Mouse (Mus musculus) embryonic fibroblast, embryonic 13.5 days (primary cell): ENCODE measurements around the gene Akr1d1. TPM values are rescaled to one million over a fixed set of nuclear protein-coding genes. Genes with fewer than 3 reads are reported as not detected.

ENCODE experiments used
- H3K27ac ChIP-seq: 2 replicates; pipeline ENCODE4 v1.5.1; 2012; ENCODE audit warnings: low read length, control low read depth, inconsistent platforms; ENCODE audit not compliant: insufficient read depth
- H3K4me1 ChIP-seq: 2 replicates; pipeline ENCODE4 v1.6.1; 2011; ENCODE audit warnings: low read length; ENCODE audit not compliant: control insufficient read depth, insufficient read depth
- H3K4me3 ChIP-seq: 2 replicates; pipeline ENCODE4 v1.5.1; 2011; ENCODE audit warnings: mild to moderate bottlenecking, control low read depth, low read length; ENCODE audit not compliant: insufficient read depth
- CTCF ChIP-seq: IDR thresholded peaks from 2 replicates; pipeline ENCODE4 v1.5.1; 2011; ENCODE audit warnings: mild to moderate bottlenecking, control low read depth, low read length, moderate library complexity, borderline replicate concordance; ENCODE audit not compliant: insufficient read depth
- POLR2A ChIP-seq: IDR thresholded peaks from 2 replicates; pipeline ENCODE4 v1.6.1; 2011; ENCODE audit warnings: low read depth, mild to moderate bottlenecking, control low read depth, low read length, moderate library complexity
- polyA plus RNA-seq: library from polyadenylated mRNA; stranded (reverse); fragments of >200 nt; gene quantifications from 2 replicates; pipeline ENCODE4 v1.2.4, GENCODE M21; 2011; ENCODE audit warnings: low read depth; ENCODE audit not compliant: missing spikeins, insufficient read length

Akr1d1 gene
- polyA plus RNA-seq, 1 experiment: not detected

DNA sequence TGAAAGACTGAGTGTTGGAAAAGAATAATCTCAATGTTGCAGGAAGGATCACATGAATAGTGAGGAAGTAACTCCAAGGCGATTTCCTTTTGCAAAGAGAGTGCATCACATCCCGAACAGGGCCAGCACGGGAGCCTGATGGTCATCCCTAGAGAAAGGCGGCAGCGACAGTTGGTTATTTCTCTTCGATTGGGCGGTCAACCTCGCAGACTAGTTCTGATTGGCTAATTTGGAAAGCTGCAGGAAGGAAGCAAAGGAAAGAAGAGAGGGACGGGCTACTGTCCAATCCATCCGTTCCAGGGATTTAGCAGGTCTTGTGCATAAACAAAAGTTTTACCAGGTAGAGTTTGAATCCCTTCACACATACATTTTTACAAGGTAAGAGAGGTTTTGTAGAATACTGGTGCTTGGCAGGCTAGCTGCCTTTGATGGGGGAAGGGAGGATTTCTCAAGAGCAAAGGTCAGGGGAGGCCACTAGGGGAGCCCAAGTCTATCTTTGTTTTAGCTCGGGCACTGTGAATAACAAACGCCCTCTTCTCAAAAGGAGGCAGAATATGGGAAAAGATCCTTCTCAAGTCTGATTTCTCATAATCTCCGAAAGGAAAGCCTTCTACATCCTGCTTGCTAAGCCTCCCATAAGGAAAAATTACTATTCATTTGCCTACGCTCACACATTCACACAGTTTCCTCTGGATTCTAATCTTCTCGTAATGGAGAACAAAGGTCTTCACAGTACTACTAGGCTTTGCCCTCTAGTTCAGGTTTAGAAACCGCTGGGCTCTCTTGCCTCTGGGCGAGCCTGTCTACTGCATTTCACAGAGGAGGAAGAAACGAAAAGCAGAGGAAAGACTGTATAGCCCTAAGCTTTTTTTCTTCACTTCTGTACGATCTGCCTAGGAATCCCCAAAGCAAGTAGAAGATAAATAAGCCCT is 62.4 kb downstream of the Akr1d1 start:
- Histone ChIP-seq H3K4me1 (peaks cover 3% of the 10 kb centered on the region; the same call in 1 of the 2 replicates), H3K4me3 (no peak overlapping the region), H3K27ac (peak overlapping the region; percentile 16; the same call in 1 of the 2 replicates)
- TF ChIP-seq CTCF: no peak
- TF ChIP-seq POLR2A: no peak

DNA sequence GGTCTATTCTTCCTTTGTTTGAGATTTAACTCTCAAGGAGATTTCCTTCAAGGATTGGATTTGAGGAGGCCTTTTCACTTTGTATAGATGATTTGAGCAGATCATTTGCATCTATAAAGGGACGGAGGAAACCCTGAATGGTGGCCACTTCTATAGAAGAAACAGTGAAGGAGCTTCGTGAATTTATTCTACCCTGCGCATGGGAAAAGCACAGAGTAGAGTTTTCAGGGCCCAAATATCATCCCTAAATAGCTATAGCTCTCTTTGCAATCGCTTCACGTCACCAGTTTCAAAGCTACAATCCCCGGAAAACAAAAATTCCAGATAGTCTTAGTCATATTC is 63.0 kb downstream of the Akr1d1 start:
- peaks cover 3% of the 10 kb centered on the region; the same call in 1 of the 2 replicates for H3K4me1 ChIP-seq
- peak overlapping the region; percentile 16 for H3K27ac ChIP-seq
- TF ChIP-seq CTCF (no peak), POLR2A (no peak)
- no peak overlapping the region for H3K4me3 ChIP-seq

DNA sequence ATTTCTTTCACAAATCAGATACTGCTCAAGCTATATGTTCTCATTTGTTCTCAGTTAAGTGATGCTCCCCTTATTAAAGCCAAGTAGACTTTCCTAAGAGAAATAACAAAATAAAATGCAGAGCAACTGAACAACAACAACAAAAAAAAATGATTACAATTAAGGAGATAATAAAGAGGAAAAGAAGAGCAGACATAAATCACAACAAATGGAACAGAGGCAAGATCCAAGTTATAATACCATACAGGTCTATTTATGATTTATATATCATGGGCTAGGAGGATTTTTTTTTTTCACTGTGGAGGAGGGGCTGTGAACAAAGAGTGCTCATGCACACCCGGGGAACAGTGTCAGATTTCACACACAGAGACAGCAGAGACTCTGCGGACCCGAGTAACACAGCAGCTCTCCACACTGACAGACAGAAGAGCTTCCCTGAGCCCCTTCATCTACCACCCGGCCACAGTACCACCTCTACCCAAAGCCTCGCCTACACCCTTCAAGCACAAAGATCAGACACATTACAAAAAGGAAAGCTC is 63.6 kb downstream of the Akr1d1 start:
- no peak overlapping the region for H3K27ac ChIP-seq
- no peak overlapping the region for H3K4me3 ChIP-seq
- H3K4me1 ChIP-seq: peaks cover 3% of the 10 kb centered on the region; the same call in 1 of the 2 replicates
- no peak for TF ChIP-seq POLR2A

- TF ChIP-seq POLR2A (no peak), CTCF (no peak)
- Histone ChIP-seq H3K4me1 (peaks cover 3% of the 10 kb centered on the region; the same call in 1 of the 2 replicates), H3K4me3 (no peak overlapping the region), H3K27ac (no peak overlapping the region)
Measured at GRCm38 (mm10) chr6:37597088-37597487, 67.1 kb downstream of the Akr1d1 start.

DNA sequence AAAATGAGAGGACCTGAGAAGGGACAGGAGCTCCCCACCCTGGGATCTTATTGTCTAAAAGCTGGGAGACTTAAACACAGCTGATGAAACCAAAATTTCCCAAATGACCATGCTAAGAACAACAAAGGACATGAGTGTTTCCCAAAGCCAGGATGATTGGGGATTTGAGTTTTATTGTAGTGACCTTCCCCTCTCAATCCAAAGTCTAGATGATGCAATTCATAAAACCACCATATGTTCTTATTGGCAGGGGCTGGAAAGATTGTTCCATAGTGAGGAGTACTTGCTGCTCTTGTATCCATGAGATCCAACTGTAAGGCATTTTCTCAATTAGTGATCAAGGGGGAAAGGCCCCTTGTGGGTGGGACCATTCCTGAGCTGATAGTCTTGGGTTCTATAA is 68.1 kb downstream of the Akr1d1 start:
- H3K4me1 ChIP-seq: peaks cover 3% of the 10 kb centered on the region; the same call in 1 of the 2 replicates

GRCm38 (mm10) chr6:37600976-37601498 is 71.1 kb downstream of the Akr1d1 start:
- Histone ChIP-seq H3K4me3 (no peak overlapping the region), H3K4me1 (no peaks in the 10 kb centered on the region), H3K27ac (no peak overlapping the region)
- TF ChIP-seq POLR2A: no peak
- TF ChIP-seq CTCF: no peak

More for the DNA sequence above, 68.1 kb downstream of the Akr1d1 start:
- no peak overlapping the region for H3K4me3 ChIP-seq
- H3K27ac ChIP-seq: no peak overlapping the region
- TF ChIP-seq POLR2A (no peak), CTCF (no peak)

- Histone ChIP-seq H3K4me1 (no peaks in the 10 kb centered on the region), H3K27ac (no peak overlapping the region), H3K4me3 (no peak overlapping the region)
- TF ChIP-seq CTCF (no peak), POLR2A (no peak)
Measured at GRCm38 (mm10) chr6:37602857-37603765, 73.1 kb downstream of the Akr1d1 start.

GRCm38 (mm10) chr6:37604178-37604883 is 74.4 kb downstream of the Akr1d1 start:
- H3K27ac ChIP-seq: no peak overlapping the region
- TF ChIP-seq POLR2A (no peak), CTCF (no peak)
- no peaks in the 10 kb centered on the region for H3K4me1 ChIP-seq
- no peak overlapping the region for H3K4me3 ChIP-seq

DNA sequence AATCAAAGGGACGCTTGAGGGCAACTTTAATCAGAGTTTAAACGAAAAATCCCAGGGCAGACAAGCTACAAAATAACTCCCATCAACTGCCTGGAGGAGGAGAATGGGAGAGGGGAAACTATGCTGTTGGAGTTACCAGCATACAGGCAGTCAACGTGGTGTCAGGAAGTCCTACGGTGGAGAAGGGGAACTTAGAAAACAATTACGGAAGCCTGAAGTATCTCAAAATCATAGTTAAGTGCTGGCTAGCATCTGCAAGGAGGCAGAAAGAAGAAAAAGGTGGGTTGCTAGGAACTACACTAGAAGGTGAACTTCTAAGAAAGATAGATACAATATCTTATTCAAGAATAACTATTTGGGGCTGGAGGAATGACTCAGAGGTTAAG is 74.9 kb downstream of the Akr1d1 start:
- no peak for TF ChIP-seq CTCF
- no peak for TF ChIP-seq POLR2A
- Histone ChIP-seq H3K27ac (no peak overlapping the region), H3K4me3 (no peak overlapping the region), H3K4me1 (no peaks in the 10 kb centered on the region)
